Mouse (Mus musculus): ENCODE measurements around the gene Rabep1.

Rabep1 gene

GRCm38 (mm10) chr11:70980232-70980631, 135.7 kb downstream of the Rabep1 start:
- no peak for DNase-seq

GRCm38 (mm10) chr11:70980751-70981510, 136.4 kb downstream of the Rabep1 start:
- no peak for DNase-seq

- DNase-seq: no peak
Measured at GRCm38 (mm10) chr11:70982030-70982429, 137.5 kb downstream of the Rabep1 start.

GRCm38 (mm10) chr11:70982557-70983228, 138.1 kb downstream of the Rabep1 start, which contains the start of gene C1qbp:
Gene C1qbp, minus strand, starts transcription at chr11:70983026.
- DNase-seq: peak; percentile 92 to 93
